Mouse (Mus musculus) naive thymus-derived CD4-positive, alpha-beta T cell, adult 5 months (primary cell): ENCODE measurements around the gene Ncapd3. TPM values are rescaled to one million over a fixed set of nuclear protein-coding genes. Genes with fewer than 3 reads are reported as not detected.

Experiments used
- polyA plus RNA-seq: library from polyadenylated mRNA; unstranded; fragments of 100-300 nt; shearing (Covaris generic); gene quantifications from one replicate; pipeline ENCODE4 v1.2.1, GENCODE M21; 2017

The Ncapd3 gene
- polyA plus RNA-seq = 41.6 TPM

DNA sequence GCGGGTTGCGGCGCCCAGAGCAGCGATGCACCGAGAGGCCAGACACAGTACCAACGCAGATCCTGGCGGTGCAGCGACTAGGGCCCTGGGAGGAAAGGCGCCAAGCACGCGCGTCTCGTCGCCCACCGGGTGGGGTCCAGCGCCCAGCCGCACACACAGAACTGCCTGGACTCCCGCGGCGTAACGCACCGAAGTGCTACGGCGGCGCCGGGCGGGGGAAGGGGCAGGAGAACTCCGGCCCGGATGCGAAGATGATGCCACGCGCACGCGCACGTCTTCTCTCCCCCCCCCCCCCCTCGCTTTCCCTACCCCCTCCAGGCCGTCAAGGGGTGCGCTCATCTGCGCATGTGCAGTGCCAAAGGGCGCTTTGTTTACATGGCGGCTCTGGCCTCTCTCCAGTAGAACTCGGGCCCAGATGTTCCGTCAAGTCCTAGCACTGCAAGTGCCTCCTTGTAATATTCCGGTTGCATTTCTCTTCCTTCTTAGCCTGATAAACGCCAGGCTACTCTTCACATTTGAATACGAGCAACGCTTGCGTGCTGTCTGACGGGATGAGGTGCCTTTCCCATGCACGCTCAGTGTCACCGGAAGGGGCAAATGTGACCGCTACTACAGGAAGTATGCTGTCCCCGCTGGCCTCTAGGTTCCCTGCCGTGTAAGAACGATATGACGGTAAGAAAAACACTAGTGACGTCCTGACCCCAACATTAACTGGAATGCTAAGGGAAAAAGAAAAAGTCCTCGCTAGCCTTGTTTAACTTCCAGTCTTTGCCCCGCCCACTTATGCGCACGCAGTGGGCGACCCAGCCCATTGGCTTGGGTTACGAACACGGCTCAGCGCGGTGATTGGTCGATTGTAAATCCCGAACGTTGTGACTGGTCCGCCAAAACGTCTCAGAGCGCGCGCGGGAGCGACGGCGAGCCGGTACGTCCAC is at the start of gene Ncapd3, which contains the start of gene Vps26b:
Gene Ncapd3 (plus strand): TSS at position 348 of the 935 bp plus-strand sequence.
Gene Vps26b (minus strand): TSS at position 238 of the 935 bp plus-strand sequence.

GRCm38 (mm10) chr9:26999461-27000395 is 30.2 kb upstream of the Ncapd3 start, which contains the start of the genes Acad8 and Thyn1:
Gene Acad8, minus strand, starts transcription at chr9:26999566.
Gene Thyn1, plus strand, starts transcription at chr9:26999710.

Other genes starting within 250 kb of the Ncapd3 start
- not detected for gene Glb1l2, start 223.7 kb upstream of the Ncapd3 start, polyA plus RNA-seq
- gene Glb1l3, start 169.3 kb upstream of the Ncapd3 start, polyA plus RNA-seq = not detected
- gene Gm1110, start 107.1 kb upstream of the Ncapd3 start, polyA plus RNA-seq = not detected
- 27.2 TPM for gene Acad8, start 30.6 kb upstream of the Ncapd3 start, polyA plus RNA-seq
- gene Thyn1, start 30.5 kb upstream of the Ncapd3 start, polyA plus RNA-seq = 45.7 TPM
- gene Vps26b, start 110 bp upstream of the Ncapd3 start, polyA plus RNA-seq = 48.1 TPM
- 0.32 TPM for gene Jam3, start 125.2 kb downstream of the Ncapd3 start, polyA plus RNA-seq